Mouse (Mus musculus) brain, embryonic 14.5 days (tissue): Measurements from ENCODE around the gene Sytl1. TPM values are rescaled to one million over a fixed set of nuclear protein-coding genes. Genes with fewer than 3 reads are reported as not detected.

Source experiments
- DNase-seq: peaks from one replicate; pipeline ENCODE4 v3.0.0-alpha.2; 2011; ENCODE audit warnings: low read depth
- CTCF ChIP-seq: fragments of 200-500 bp; IDR thresholded peaks from 2 replicates; pipeline ENCODE4 v1.5.1; 2012; ENCODE audit warnings: inconsistent platforms, mild to moderate bottlenecking, moderate library complexity, borderline replicate concordance; ENCODE audit not compliant: insufficient read depth, insufficient read length; ENCODE audit errors: extremely low read depth
- POLR2A ChIP-seq: fragments of 200-500 bp; IDR thresholded peaks from 2 replicates; pipeline ENCODE4 v1.6.1; 2012; ENCODE audit warnings: mild to moderate bottlenecking, inconsistent platforms, borderline replicate concordance; ENCODE audit not compliant: poor library complexity, insufficient read depth, insufficient read length, severe bottlenecking; ENCODE audit errors: extremely low read depth
- polyA plus RNA-seq: library from polyadenylated mRNA; depleted of rRNA; stranded (reverse); fragments of >200 nt; gene quantifications from 2 replicates; pipeline ENCODE4 v1.2.3, GENCODE M21; 2012

Sytl1 gene
- polyA plus RNA-seq, 1 experiment = 1.5 TPM

DNA sequence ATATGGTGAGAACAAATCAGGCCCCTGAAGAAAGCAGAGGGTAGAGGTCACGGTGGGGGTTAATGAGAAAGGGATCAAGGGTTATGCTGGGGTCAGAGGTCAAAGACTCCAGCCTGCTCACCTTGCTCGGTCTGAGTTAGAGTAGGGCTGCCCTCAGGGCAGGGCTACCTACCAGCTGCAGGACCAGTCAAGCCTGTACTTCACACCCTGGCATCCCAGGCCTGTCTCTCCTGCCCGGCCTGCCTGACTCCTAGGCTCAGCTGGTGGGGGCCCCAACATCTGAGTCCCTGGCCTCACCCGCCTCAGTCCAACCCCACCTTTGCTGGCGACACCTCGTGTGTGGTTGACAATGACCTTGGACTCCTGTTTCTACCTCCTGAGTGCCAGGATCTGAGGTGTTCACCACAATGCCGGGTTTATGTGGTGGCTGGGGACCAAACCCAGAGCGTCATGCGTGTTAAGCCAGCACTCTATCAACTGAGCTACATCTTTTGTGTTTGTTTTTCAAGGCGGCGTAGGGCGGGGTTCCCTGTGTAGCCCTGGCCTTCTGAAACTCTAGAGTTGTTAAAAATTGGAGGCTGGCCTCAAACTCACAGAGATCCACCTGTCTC is 5.0 kb downstream of the Sytl1 start:
- DNase-seq = no peak
- no peak for TF ChIP-seq POLR2A
- TF ChIP-seq CTCF = no peak

DNA sequence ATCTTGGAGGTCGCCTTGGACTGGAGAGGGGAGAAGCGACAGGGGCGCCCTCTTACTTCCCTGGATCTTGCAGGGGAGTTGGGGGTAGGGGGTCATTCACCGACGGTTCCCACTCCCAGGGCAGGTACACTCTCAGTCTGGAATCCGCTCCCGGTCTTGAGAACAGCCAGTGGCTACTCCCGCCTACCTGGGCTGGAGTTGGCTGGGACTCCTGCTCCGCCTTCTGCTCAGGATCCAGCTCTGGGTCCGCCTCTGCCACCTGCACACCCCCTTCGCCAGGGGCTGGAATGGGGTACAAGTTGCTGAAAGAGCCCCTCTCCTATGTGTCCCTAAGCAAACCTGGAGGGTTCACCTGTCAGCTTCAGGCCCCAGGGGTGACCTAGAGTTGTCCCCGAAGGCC is 5.7 kb downstream of the Sytl1 start:
- DNase-seq = no peak

DNA sequence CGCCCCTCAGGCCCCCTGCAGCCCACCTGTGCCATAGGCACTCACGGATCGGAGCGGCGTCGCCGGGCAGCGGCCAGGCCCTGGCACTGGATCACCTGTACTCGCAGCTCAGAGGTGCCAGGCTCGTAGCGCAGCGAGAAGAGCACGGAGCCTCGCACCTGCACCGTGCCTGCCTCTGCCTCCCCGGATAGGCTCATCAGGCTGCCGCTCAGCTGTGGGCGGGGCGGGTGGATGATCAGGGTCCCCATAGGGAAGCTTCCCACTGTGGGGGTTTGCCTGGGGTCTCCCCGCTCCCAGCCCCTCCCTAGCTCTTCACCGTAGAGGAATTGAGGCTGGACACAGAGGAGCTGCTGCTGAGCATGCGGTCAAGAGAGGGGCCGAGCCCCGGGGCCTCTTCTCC is 6.1 kb downstream of the Sytl1 start:
- no peak for TF ChIP-seq POLR2A
- DNase-seq = peak; percentile 7

More for the DNA sequence above, 5.7 kb downstream of the Sytl1 start:
- TF ChIP-seq CTCF (no peak), POLR2A (no peak)

DNA sequence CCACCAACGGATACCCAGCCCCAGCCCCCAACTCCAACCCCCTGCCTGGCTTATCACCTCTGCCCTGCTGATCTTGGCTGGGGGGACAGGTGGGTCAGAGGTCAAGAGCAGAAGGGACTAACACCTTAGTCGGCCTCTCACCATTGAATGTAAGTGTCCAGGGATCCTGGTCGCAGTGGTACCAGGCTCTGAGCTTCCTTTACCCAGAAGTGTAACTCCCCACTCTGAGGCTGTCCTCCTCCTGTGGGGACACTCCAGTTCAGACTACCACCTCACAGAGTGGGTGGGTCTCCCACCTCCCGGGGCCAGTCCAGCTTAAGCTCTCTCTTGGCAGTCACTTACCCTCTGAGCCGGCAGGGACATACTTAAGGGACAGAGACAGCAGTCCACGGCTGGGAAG is 7.5 kb downstream of the Sytl1 start:
- no peak for TF ChIP-seq POLR2A
- no peak for TF ChIP-seq CTCF
- no peak for DNase-seq

DNA sequence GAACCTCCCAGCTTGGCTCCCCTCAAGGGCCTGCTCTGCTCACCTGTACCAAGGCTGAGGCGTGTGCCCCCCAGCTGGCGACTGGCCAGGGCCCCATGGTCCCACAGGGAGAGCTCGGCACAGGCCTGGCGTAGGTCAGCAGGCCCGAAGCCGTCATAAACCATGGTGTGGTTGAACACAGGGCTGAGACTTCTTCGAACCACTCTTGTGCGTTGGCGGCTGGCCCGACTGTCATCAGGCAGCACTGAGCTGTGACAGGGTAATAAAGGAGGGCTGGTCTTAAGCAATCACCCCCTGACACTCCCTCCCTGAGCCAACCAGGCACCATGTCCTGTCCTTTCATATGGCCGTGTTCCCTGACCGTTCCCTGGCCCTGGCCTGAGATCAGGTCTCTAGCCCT is 9.5 kb downstream of the Sytl1 start:
- no peak for DNase-seq
- no peak for TF ChIP-seq CTCF
- TF ChIP-seq POLR2A = no peak

DNA sequence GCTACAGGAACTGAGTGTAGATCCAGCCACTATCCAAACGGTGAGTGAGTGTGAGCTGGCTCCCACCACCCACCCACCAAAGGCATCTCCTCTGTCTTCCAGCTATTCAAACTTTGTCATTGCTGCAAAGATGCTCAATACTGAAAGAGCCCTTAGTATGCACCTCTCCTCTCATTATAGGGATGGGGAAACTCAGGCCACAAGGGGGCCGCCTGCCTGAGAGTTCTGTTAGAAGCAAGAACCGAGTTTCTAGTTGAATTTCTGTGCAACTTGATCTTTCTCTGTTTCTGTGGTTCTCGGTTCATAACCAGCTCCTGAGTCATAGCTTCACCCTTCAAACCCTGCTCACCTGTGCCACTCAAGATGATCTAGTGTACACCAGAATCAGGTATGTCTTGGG is 10.8 kb downstream of the Sytl1 start:
- peak; percentile 13 for DNase-seq
- TF ChIP-seq CTCF (peak; percentile 27; the same call in 1 of the 2 replicates), POLR2A (no peak)

DNA sequence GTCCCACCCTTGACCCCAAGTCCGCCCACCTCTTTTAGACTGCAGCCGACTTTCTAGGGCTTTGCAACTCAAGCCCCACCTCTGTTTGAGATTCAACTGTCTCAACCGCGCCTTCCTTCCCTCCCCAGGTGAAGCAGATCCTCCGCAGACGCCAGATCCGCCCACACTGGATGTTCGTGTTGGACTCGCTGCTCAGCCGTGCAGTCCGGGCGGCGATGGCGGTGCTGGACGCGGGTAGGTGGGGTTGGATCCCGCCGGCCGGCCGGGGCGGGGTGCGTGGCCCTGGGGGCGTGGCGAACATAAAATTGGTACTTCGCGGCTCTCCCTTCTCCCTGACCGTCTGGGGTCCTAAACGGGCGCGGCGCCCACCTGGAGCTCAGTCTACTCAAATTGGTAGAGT is 11.7 kb downstream of the Sytl1 start:
- no peak for DNase-seq
- TF ChIP-seq CTCF = no peak

DNA sequence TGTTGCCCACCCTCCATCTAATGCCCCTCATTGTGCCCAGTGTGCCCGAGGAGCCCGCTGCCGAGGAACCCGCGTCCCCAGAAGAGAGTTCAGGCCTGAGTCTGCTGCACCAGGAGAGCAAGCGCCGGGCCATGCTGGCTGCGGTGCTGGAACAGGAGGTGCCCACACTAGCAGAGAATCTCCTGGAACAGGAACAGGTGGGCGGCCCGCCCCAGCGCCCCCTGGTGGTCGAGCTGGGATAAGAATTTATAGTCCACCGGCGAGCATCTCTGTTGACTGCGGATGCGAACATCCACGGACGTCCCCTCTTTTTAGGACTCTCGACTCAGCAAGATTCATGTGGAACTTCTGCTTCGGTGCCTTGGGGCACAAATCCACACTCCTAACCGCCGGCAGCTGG is 12.3 kb downstream of the Sytl1 start:
- TF ChIP-seq CTCF (peak; percentile 87), POLR2A (no peak)
- DNase-seq = peak; percentile 66

DNA sequence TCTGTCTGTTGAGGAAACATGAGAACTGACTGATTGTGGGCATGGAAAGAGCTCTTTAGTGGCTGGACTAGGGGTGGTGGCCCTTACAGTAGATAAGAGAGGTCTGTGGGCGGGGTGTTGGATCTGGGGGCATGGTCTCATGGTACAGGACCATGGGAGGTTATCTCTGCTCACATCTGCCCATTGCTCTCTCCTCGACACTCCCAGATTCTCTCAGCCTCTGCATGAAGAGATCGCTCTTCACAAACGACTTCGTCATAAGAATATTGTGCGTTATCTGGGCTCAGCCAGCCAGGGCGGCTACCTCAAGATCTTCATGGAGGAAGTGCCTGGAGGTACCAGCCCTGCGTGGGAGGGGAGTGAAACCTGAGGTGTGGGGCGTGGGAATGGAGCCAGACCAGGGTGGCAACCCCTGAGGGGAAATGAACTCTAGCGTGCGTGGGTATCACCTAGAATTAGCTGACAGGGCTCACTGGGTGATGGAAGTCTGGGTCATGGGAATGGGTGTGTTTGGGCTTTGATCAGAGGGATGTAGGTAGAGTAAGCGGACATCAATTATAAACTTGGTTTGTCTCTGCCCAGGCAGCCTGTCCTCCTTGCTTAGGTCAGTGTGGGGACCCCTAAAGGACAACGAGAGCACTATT is 15.0 kb downstream of the Sytl1 start:
- no peak for DNase-seq
- TF ChIP-seq POLR2A = no peak
- no peak for TF ChIP-seq CTCF

DNA sequence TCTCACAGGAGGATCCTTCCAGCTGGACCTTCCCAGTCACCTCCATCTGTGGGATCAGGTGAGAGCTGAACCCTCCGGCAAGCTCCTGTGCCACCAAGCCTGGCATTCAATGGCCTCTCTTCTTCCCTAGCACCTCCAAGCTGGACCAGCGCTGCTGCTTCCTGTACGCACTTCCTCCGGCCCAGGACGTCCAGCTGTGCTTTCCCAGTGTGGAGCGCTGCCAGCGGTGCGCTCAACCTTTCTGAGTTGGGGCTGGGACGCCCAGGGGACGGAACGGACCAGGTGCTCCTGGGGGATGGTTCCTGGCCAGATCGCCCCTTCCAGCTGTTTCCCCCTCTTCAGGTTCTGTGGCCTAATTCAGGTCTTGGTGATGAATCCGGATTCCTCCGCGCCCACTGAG is 15.8 kb downstream of the Sytl1 start:
- TF ChIP-seq CTCF = no peak
- no peak for DNase-seq

DNA sequence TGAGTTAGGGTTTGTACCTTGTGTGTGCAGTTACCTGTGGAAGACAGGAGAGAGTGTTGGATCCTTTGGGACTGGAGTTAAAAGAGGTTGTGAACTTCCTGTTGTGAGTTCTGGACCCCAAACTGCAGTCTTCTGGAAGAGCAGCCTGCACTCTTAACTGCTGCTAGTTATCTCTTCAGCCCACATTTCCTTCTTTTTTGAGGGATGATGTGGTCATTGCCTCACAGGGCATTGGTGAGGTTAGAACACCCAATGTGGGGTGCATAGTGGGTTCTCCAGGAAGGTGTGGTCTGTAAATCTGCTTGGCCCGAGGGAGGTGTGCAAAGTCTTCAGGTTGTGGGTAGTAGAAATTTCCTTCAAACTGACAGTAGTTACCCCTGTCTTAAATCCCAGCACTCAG is 18.6 kb downstream of the Sytl1 start:
- no peak for DNase-seq
- TF ChIP-seq POLR2A = no peak
- TF ChIP-seq CTCF = no peak

DNA sequence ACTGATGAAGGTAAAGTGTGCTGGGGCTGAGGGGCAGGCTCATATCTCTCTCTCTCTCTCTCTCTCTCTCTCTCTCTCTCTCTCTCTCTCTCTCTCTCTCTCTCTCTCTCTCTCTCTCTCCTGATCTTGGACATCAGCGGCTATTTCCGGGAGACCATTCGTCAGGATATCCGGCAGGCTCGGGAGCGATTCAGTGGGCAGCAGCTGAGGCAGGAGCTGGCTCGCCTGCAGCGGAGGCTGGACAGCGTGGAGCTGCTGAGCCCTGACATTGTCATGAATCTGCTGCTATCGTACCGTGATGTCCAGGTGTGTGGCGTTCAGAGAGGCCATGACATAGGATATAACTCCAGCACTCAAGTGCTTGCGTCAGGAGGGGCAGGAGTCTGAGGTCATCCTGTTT is 19.4 kb downstream of the Sytl1 start:
- DNase-seq = no peak
- no peak for TF ChIP-seq CTCF
- no peak for TF ChIP-seq POLR2A

DNA sequence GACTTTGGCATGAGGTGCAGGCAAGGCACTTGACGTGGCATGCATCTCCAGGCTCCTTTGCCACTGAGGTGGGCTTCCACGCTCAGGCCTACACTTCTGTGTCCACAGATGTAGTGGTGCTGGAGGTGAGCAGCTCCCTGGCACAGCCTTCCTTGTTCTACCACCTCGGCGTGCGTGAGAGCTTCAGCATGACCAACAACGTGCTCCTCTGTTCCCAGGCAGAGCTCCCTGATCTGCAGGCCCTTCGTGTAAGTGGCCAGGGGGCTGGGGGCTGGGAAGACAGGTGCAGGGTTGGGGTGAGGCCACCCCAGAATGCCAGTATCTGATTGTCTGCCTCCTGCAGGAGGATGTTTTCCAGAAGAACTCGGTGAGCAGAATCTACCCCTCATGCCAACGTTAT is 20.2 kb downstream of the Sytl1 start:
- no peak for TF ChIP-seq POLR2A
- no peak for TF ChIP-seq CTCF
- DNase-seq = no peak

DNA sequence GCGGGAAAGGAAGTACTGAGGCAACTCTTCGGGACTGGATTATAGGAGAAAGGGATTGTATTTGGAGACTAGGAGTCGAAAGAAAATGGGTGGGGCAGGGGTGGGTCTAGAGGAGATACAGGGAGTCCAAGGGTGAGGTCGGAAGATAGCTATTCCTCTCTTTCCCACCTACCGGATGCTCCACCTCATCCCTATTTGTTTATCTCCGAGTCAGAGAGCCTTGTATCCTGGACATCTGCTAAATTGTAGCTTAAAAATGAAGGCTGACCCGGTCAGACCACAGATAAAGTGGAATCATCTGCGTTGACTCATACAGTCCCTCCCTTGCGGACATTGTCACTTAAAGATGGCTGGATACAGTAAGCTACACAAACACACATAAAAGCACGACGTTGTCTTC is 21.0 kb downstream of the Sytl1 start:
- TF ChIP-seq POLR2A (no peak), CTCF (no peak)
- no peak for DNase-seq
